ENCODE assay signal across 26 mouse cellular contexts in genomic region chr7:145226641-145227040, GRCm38 (mm10). TPM values are rescaled to one million over a fixed set of nuclear protein-coding genes. Genes with fewer than 3 reads are reported as not detected.
A peak's percentile ranks its signal among the peaks of the same experiment; 100 is the strongest.
DNase-seq lines count a peak whose midpoint lies in the region; ATAC-seq and TF ChIP-seq lines count a peak whose summit lies in the region.
"Had no signal": no experiment of that assay in that cellular context is flagged by ENCODE, and none has a peak within 500 bp of the region (broad histone marks: within the 10 kb centered on the region; RNA-seq: fewer than 3 reads in every experiment).

No protein-coding gene starts in this region.

- 0 out of 2 replicates have a peak, but pooled peaks have one; percentile 19 for ATAC-seq in stomach, postnatal 0 days (ENCODE audit: low FRiP score, low TSS enrichment)
- ATAC-seq in megakaryocyte progenitor cell, adult 5-6 weeks (replicated peaks; ENCODE audit: poor library complexity): no peak
- ATAC-seq: activated CD4-positive, CD25-positive, alpha-beta regulatory T cell, adult 4 months; forebrain, embryonic 15.5 days; hindbrain, embryonic 16.5 days; Patski had no signal

- H3K9me3 ChIP-seq in stomach, postnatal 0 days (ENCODE audit: control insufficient read depth, low read length): no peaks in the 10 kb centered on the region
- H3K9me3 ChIP-seq: embryonic facial prominence, embryonic 15.5 days; forebrain, embryonic 10.5 days; forebrain, embryonic 15.5 days; heart, embryonic 13.5 days had no signal

- H3K4me2 ChIP-seq in stomach, postnatal 0 days (replicated peaks; ENCODE audit: low read depth): no peak overlapping the region
- H3K4me2 ChIP-seq: embryonic facial prominence, embryonic 15.5 days; forebrain, embryonic 15.5 days; heart, embryonic 13.5 days had no signal

- peak overlapping the region; percentile 78 for H3K27ac ChIP-seq in gastrocnemius, adult 2 months
- H3K27ac ChIP-seq in stomach, postnatal 0 days (replicated peaks): no peak overlapping the region
- H3K27ac ChIP-seq: embryonic facial prominence, embryonic 15.5 days; forebrain, embryonic 10.5 days; forebrain, embryonic 15.5 days; heart, embryonic 13.5 days had no signal

- H3K4me3 ChIP-seq in gastrocnemius, adult 2 months: no peak overlapping the region
- no peak overlapping the region for H3K4me3 ChIP-seq in stomach, postnatal 0 days (ENCODE audit: low read depth, low read length)
- H3K4me3 ChIP-seq: embryonic facial prominence, embryonic 15.5 days; erythroblast, embryonic 14.5 days; forebrain, embryonic 10.5 days; forebrain, embryonic 15.5 days; heart, embryonic 13.5 days had no signal

- H3K9ac ChIP-seq in stomach, postnatal 0 days (ENCODE audit: low read length): no peak overlapping the region
- H3K9ac ChIP-seq: embryonic facial prominence, embryonic 15.5 days; forebrain, embryonic 15.5 days; heart, embryonic 13.5 days had no signal

- intact Hi-C loops in gastrocnemius, adult 2 months (cut with DNase I): no loop called here
- intact Hi-C loops in gastrocnemius, postnatal 14 days (cut with DNase I; ENCODE audit: low total_unique reads): no loop called here

- DNase-seq in gastrocnemius, adult 2 months: peak; percentile 83
- no peak for DNase-seq in gastrocnemius, postnatal 4 days (ENCODE audit: low spot score in 2 of 2)
- peak; percentile 31 to 71 for DNase-seq in kidney, postnatal 25 days
- no peak for DNase-seq in kidney, postnatal 10 days
- peak; percentile 34 for DNase-seq in gastrocnemius, postnatal 14 days
- DNase-seq in stomach, postnatal 0 days (ENCODE audit: low spot score): no peak
- DNase-seq: adrenal gland, postnatal 36 days; cerebellum, adult 11 months; cerebellum, adult 8-10 months; cerebellum, postnatal 14 days; embryo, embryonic 11 days; heart, postnatal 36 days had no signal

- no peaks in the 10 kb centered on the region for H3K27me3 ChIP-seq in stomach, postnatal 0 days (ENCODE audit: control insufficient read depth, insufficient read depth, low read length)
- H3K27me3 ChIP-seq: embryonic facial prominence, embryonic 15.5 days; forebrain, embryonic 15.5 days; heart, embryonic 13.5 days; Patski had no signal

- TF ChIP-seq CTCF in gastrocnemius, adult 2 months (IDR thresholded peaks at IDR 0.05): no peak
- no peak for TF ChIP-seq CTCF in stomach, postnatal 0 days (IDR thresholded peaks at IDR 0.05; ENCODE audit: low read depth)

- peaks cover 8% of the 10 kb centered on the region for H3K4me1 ChIP-seq in stomach, postnatal 0 days (replicated peaks; ENCODE audit: control insufficient read depth, insufficient read depth)
- H3K4me1 ChIP-seq: forebrain, embryonic 15.5 days had no signal

- no peak for TF ChIP-seq EP300 in stomach, postnatal 0 days (optimal IDR thresholded peaks at IDR 0.05)

- 75% methylated on average over 6 of the region's 6 CpGs for WGBS in stomach, postnatal 0 days

- H3K36me3 ChIP-seq in stomach, postnatal 0 days (ENCODE audit: control insufficient read depth, insufficient read depth, low read length): no peaks in the 10 kb centered on the region
- H3K36me3 ChIP-seq: embryonic facial prominence, embryonic 15.5 days; forebrain, embryonic 10.5 days; forebrain, embryonic 15.5 days; heart, embryonic 13.5 days had no signal

RNA-seq across cellular contexts. Expression of gene 1810010D01Rik, which starts 18.7 kb away (rescaled TPM):
- under 1 TPM in 1 of 2 experiments, not detected in 1; 0.67 TPM for total RNA-seq in gastrocnemius, adult 2 months (2021)
- under 1 TPM in 1 of 2 experiments, not detected in 1; 0.31 TPM for total RNA-seq in gastrocnemius, postnatal 4 days (2021)
- under 1 TPM in 1 of 2 experiments, not detected in 1; 0.35 TPM for total RNA-seq in gastrocnemius, postnatal 14 days (2021)
- 111 and 135 TPM in 2 replicates for polyA plus RNA-seq in stomach, postnatal 0 days (2015; fragmentation: Nextera tagmentation; extraction: Ambion mirVana)
- not detected in 2 replicates for total RNA-seq in megakaryocyte progenitor cell, adult 5-6 weeks (2015)
- total RNA-seq in megakaryocyte progenitor cell, adult 5-6 weeks (2017): not detected in 2 replicates
- total RNA-seq: adrenal gland, adult 18-20 months; CH12.LX; common myeloid progenitor, adult 5-6 weeks; granulocyte monocyte progenitor cell, adult 5-6 weeks; heart, postnatal 36 days had no signal
- polyA plus RNA-seq: activated CD4-positive, CD25-positive, alpha-beta regulatory T cell, adult 4 months; erythroblast, embryonic 14.5 days; heart, postnatal 0 days; hindbrain, embryonic 16.5 days; Patski had no signal

RNA-seq across cellular contexts. Expression of gene Tpcn2, which starts 57.2 kb away (rescaled TPM):
- 1 to 10 TPM; 1.4 to 1.5 TPM for total RNA-seq in gastrocnemius, adult 2 months (2021)
- 10 to 100 TPM in 1 of 2 experiments, 1 to 10 TPM in 1; 9.4 to 11.7 TPM for total RNA-seq in gastrocnemius, postnatal 4 days (2021)
- 1 to 10 TPM; 2.4 to 3.3 TPM for total RNA-seq in gastrocnemius, postnatal 14 days (2021)
- polyA plus RNA-seq in stomach, postnatal 0 days (2015; fragmentation: Nextera tagmentation; extraction: Ambion mirVana): 5.3 and 5.8 TPM in 2 replicates
- 4.7 and 5.7 TPM in 2 replicates for total RNA-seq in megakaryocyte progenitor cell, adult 5-6 weeks (2015)
- total RNA-seq in megakaryocyte progenitor cell, adult 5-6 weeks (2017): 3.5 and 3.7 TPM in 2 replicates
- polyA plus RNA-seq: erythroblast, embryonic 14.5 days had no signal

Comparison
In these comparisons a context has a peak if more than half of its experiments do, and no peak if none do; other contexts are left out.
1. DNase-seq: peak in gastrocnemius, adult 2 months (single experiment), kidney, postnatal 25 days (2 of 2) and gastrocnemius, postnatal 14 days (single experiment); none in gastrocnemius, postnatal 4 days (0 of 2), kidney, postnatal 10 days (single experiment) and stomach, postnatal 0 days (single experiment).